In genomic region chr16:46195792-46196191, GRCm38 (mm10) we compare ENCODE assay signal across 16 mouse cellular contexts.
"Had no signal": no experiment of that assay in that cellular context is flagged by ENCODE, and none has a peak within 500 bp of the region (broad histone marks: within the 10 kb centered on the region; RNA-seq: fewer than 3 reads in every experiment).

No protein-coding gene starts in this region.

- H3K4me2 ChIP-seq: neural tube, embryonic 13.5 days; neural tube, embryonic 15.5 days; stomach, embryonic 15.5 days had no signal

- H3K9me3 ChIP-seq: neural tube, embryonic 13.5 days; neural tube, embryonic 15.5 days; stomach, embryonic 15.5 days had no signal

- H3K36me3 ChIP-seq: neural tube, embryonic 13.5 days; neural tube, embryonic 15.5 days; stomach, embryonic 15.5 days had no signal

- H3K27ac ChIP-seq: neural tube, embryonic 13.5 days; neural tube, embryonic 15.5 days; stomach, embryonic 15.5 days; stomach, postnatal 0 days had no signal

- H3K27me3 ChIP-seq: neural tube, embryonic 13.5 days; neural tube, embryonic 15.5 days; stomach, embryonic 15.5 days had no signal

- H3K9ac ChIP-seq: neural tube, embryonic 13.5 days; neural tube, embryonic 15.5 days; stomach, embryonic 15.5 days had no signal

- H3K4me3 ChIP-seq: neural tube, embryonic 13.5 days; neural tube, embryonic 15.5 days; stomach, embryonic 15.5 days had no signal

- H3K4me1 ChIP-seq: neural tube, embryonic 13.5 days; neural tube, embryonic 15.5 days; stomach, embryonic 15.5 days had no signal

- DNase-seq: retina, postnatal 1 day; right cerebral cortex, adult 18-20 months; right cerebral cortex, postnatal 14 days; right cerebral cortex, postnatal 25 days; right cerebral cortex, postnatal 4 days; spleen, adult 18-20 months; thymus, adult 18-20 months; thymus, adult 2 months; thymus, postnatal 14 days; thymus, postnatal 25 days; thymus, postnatal 36 days; thymus, postnatal 4 days had no signal
